Mouse (Mus musculus) testis, adult 2 months (tissue): ENCODE data around the gene Noc4l.

ENCODE experiments used
- CTCF ChIP-seq: fragments of 200-500 bp; IDR thresholded peaks from 2 replicates; pipeline ENCODE4 v1.5.1; 2012; ENCODE audit warnings: low read depth, mild to moderate bottlenecking, inconsistent platforms, low read length, moderate library complexity; ENCODE audit not compliant: control insufficient read depth, insufficient read depth, insufficient replicate concordance
- POLR2A ChIP-seq: fragments of 200-500 bp; IDR thresholded peaks from 2 replicates; pipeline ENCODE4 v1.6.1; 2012; ENCODE audit warnings: low read depth, mild to moderate bottlenecking, inconsistent platforms, low read length, moderate library complexity; ENCODE audit not compliant: control insufficient read depth

- no peak for TF ChIP-seq POLR2A
- no peak for TF ChIP-seq CTCF
Measured at GRCm38 (mm10) chr5:110698617-110699016, 45.4 kb upstream of the Noc4l start.
